Mouse (Mus musculus) G1E (cell line): ENCODE data around the gene Spata17. TPM values are rescaled to one million over a fixed set of nuclear protein-coding genes. Genes with fewer than 3 reads are reported as not detected.

Experiments used
- ATAC-seq: 2 replicates; pipeline ENCODE4 v1.8.0; 2016; ENCODE audit warnings: mild to moderate bottlenecking; ENCODE audit not compliant: insufficient number of reproducible peaks, poor library complexity, low FRiP score, severe bottlenecking; ENCODE audit errors: extremely low read depth
- DNase-seq: peaks from one replicate; pipeline ENCODE4 v3.0.0; 2012; ENCODE audit warnings: low spot score
- H3K27me3 ChIP-seq: 2 replicates; pipeline ENCODE4 v1.6.1; 2012; ENCODE audit warnings: mild to moderate bottlenecking, low read length, inconsistent platforms; ENCODE audit not compliant: insufficient read depth
- H3K36me3 ChIP-seq: replicated peaks from 2 replicates; pipeline ENCODE3; 2012; ENCODE audit warnings: mild to moderate bottlenecking, inconsistent platforms
- H3K4me1 ChIP-seq: 2 replicates; pipeline ENCODE4 v1.6.1; 2012; ENCODE audit warnings: low read depth, low read length, inconsistent platforms, mixed read lengths; ENCODE audit not compliant: insufficient read depth
- H3K4me3 ChIP-seq: 2 replicates; pipeline ENCODE4 v1.5.1; 2012; ENCODE audit warnings: low read depth, mild to moderate bottlenecking, inconsistent platforms, low read length, moderate library complexity, mixed read lengths
- H3K9me3 ChIP-seq: replicated peaks from 2 replicates; pipeline ENCODE4 v1.6.1; 2012; ENCODE audit warnings: inconsistent platforms
- CTCF ChIP-seq: IDR thresholded peaks from 2 replicates; pipeline ENCODE4 v1.5.1; 2012; ENCODE audit warnings: low read depth, low read length, inconsistent platforms, mixed read lengths
- GATA1 ChIP-seq: IDR thresholded peaks from 2 replicates; pipeline ENCODE4 v1.6.1; 2012; ENCODE audit warnings: borderline replicate concordance, low read length, inconsistent platforms, mixed read lengths
- GATA2 ChIP-seq: IDR thresholded peaks from 2 replicates; pipeline ENCODE4 v1.6.1; 2012; ENCODE audit warnings: low read depth, low read length, inconsistent platforms, borderline replicate concordance
- POLR2AphosphoS5 ChIP-seq: IDR thresholded peaks from 2 replicates; pipeline ENCODE4 v1.6.1; 2012; ENCODE audit warnings: low read depth, low read length, inconsistent platforms; ENCODE audit not compliant: insufficient replicate concordance
- TAL1 ChIP-seq: conservative IDR thresholded peaks from 2 replicates; pipeline ENCODE4 v1.6.1; 2012; ENCODE audit warnings: low read depth, low read length, inconsistent platforms, mixed read lengths
- polyA plus RNA-seq: library from polyadenylated mRNA; stranded (reverse); fragments of >175 nt; gene quantifications from 2 replicates; pipeline ENCODE4 v1.2.3, GENCODE M21; 2012
- total RNA-seq, 2 experiments: library from RNA; stranded (forward) in 1 of 2; stranded (reverse) in 1 of 2; fragments of 200-1000 nt in 1 of 2; fragments of >200 nt in 1 of 2; fragmentation: Nextera tagmentation in 1 of 2; gene quantifications; 2 replicates each; pipeline ENCODE4 v1.2.3; 2014 to 2017

Spata17 gene
- total and polyA plus RNA-seq, 3 experiments, result 0.66 to 3.8 TPM; not detected in 1

GRCm38 (mm10) chr1:187011601-187012000, 203.7 kb downstream of the Spata17 start:
- DNase-seq (no peak), ATAC-seq (no peak)
- Histone ChIP-seq H3K27me3 (no peaks in the 10 kb centered on the region), H3K4me3 (no peak overlapping the region), H3K36me3 (no peaks in the 10 kb centered on the region), H3K4me1 (no peaks in the 10 kb centered on the region), H3K9me3 (peaks cover 63% of the 10 kb centered on the region)
- no peak for TF ChIP-seq GATA2
- no peak for TF ChIP-seq CTCF
- no peak for TF ChIP-seq TAL1
- TF ChIP-seq POLR2AphosphoS5, result no peak
- no peak for TF ChIP-seq GATA1

- Histone ChIP-seq H3K36me3 (no peaks in the 10 kb centered on the region), H3K4me1 (no peaks in the 10 kb centered on the region), H3K9me3 (peaks cover 68% of the 10 kb centered on the region), H3K4me3 (no peak overlapping the region), H3K27me3 (no peaks in the 10 kb centered on the region)
- ATAC-seq (no peak), DNase-seq (no peak)
- TF ChIP-seq CTCF (no peak), TAL1 (no peak), POLR2AphosphoS5 (no peak), GATA1 (no peak), GATA2 (no peak)
Measured at GRCm38 (mm10) chr1:187010071-187010470, 205.2 kb downstream of the Spata17 start.

GRCm38 (mm10) chr1:187008236-187008635, 207.0 kb downstream of the Spata17 start:
- ATAC-seq, result no peak
- Histone ChIP-seq H3K4me1 (no peaks in the 10 kb centered on the region), H3K9me3 (peaks cover 76% of the 10 kb centered on the region), H3K27me3 (no peaks in the 10 kb centered on the region; the same call in 1 of the 2 replicates), H3K36me3 (no peaks in the 10 kb centered on the region), H3K4me3 (no peak overlapping the region)
- TF ChIP-seq POLR2AphosphoS5 (no peak), TAL1 (no peak), GATA1 (no peak), GATA2 (no peak), CTCF (no peak)
- DNase-seq, result no peak

- H3K9me3 ChIP-seq, result peaks cover 71% of the 10 kb centered on the region
- no peak for TF ChIP-seq GATA2
- TF ChIP-seq CTCF, result no peak
- no peak for TF ChIP-seq POLR2AphosphoS5
- no peak for TF ChIP-seq TAL1
- no peak for TF ChIP-seq GATA1
- no peak overlapping the region for H3K4me3 ChIP-seq
- DNase-seq, result no peak
- no peak for ATAC-seq
- H3K4me1 ChIP-seq, result no peaks in the 10 kb centered on the region
- no peaks in the 10 kb centered on the region for H3K36me3 ChIP-seq
- H3K27me3 ChIP-seq, result no peaks in the 10 kb centered on the region; the same call in 1 of the 2 replicates
Measured at GRCm38 (mm10) chr1:187006227-187006925, 208.9 kb downstream of the Spata17 start.

GRCm38 (mm10) chr1:187004306-187004705, 211.0 kb downstream of the Spata17 start:
- Histone ChIP-seq H3K4me1 (no peaks in the 10 kb centered on the region), H3K9me3 (peaks cover 74% of the 10 kb centered on the region), H3K27me3 (no peaks in the 10 kb centered on the region; the same call in 1 of the 2 replicates), H3K36me3 (no peaks in the 10 kb centered on the region), H3K4me3 (no peak overlapping the region)
- ATAC-seq (no peak), DNase-seq (no peak)
- no peak for TF ChIP-seq CTCF
- TF ChIP-seq GATA2, result no peak
- no peak for TF ChIP-seq POLR2AphosphoS5
- no peak for TF ChIP-seq TAL1
- TF ChIP-seq GATA1, result no peak

- H3K27me3 ChIP-seq, result no peaks in the 10 kb centered on the region; the same call in 1 of the 2 replicates
- DNase-seq (no peak), ATAC-seq (no peak)
- H3K4me3 ChIP-seq, result no peak overlapping the region
- H3K9me3 ChIP-seq, result peaks cover 71% of the 10 kb centered on the region
- H3K36me3 ChIP-seq, result no peaks in the 10 kb centered on the region
- no peak for TF ChIP-seq CTCF
- no peak for TF ChIP-seq GATA1
- TF ChIP-seq TAL1, result no peak
- no peak for TF ChIP-seq GATA2
- TF ChIP-seq POLR2AphosphoS5, result no peak
- H3K4me1 ChIP-seq, result no peaks in the 10 kb centered on the region
Measured at GRCm38 (mm10) chr1:187003441-187003861, 211.8 kb downstream of the Spata17 start.
